Mouse (Mus musculus) ovary, postnatal 10 days (tissue): ENCODE measurements at regions not wholly inside any gene's neighbourhood (a gene's known extent, or its start where the extent isn't known, plus 50 kb on each side); places are given as distances from the start of the nearest gene placed in this dataset.
"Not testable (repeated sequence)": the region's sequence is repeated elsewhere in the genome, so short reads cannot be mapped to it uniquely, and the experiment has no call there.

ENCODE experiments used
- DNase-seq: peaks from one replicate; pipeline ENCODE4 v3.0.0; 2022; ENCODE audit warnings: low spot score

- DNase-seq = no peak
Observed at GRCm38 (mm10) chrX:162359767-162360545, 200.4 kb upstream of the Nhs start.

- DNase-seq = no peak
Observed at GRCm38 (mm10) chrX:162348341-162348740, 188.8 kb upstream of the Nhs start.

- DNase-seq = no peak
Observed at GRCm38 (mm10) chrX:162347886-162348285, 188.4 kb upstream of the Nhs start.

- DNase-seq = no peak
Observed at GRCm38 (mm10) chrX:162345497-162346143, 186.1 kb upstream of the Nhs start.

- no peak for DNase-seq
Observed at GRCm38 (mm10) chrX:162332121-162332520, 172.6 kb upstream of the Nhs start.

- no peak for DNase-seq
Observed at GRCm38 (mm10) chrX:162307646-162308045, 148.1 kb upstream of the Nhs start.

- DNase-seq = no peak
Observed at GRCm38 (mm10) chrX:162304145-162304544, 144.6 kb upstream of the Nhs start.

GRCm38 (mm10) chrX:162302788-162303187, 143.3 kb upstream of the Nhs start:
- no peak for DNase-seq

GRCm38 (mm10) chrX:162291234-162291633, 131.7 kb upstream of the Nhs start:
- DNase-seq = no peak

- not testable (repeated sequence) for DNase-seq
Observed at GRCm38 (mm10) chrX:162286155-162286554, 126.6 kb upstream of the Nhs start.

- no peak for DNase-seq
Observed at GRCm38 (mm10) chrX:162284252-162284651, 124.7 kb upstream of the Nhs start.

- DNase-seq = no peak
Observed at GRCm38 (mm10) chrX:162282690-162283089, 123.2 kb upstream of the Nhs start.

GRCm38 (mm10) chrX:162278834-162279708, 119.5 kb upstream of the Nhs start:
- peak; percentile 11 for DNase-seq

GRCm38 (mm10) chrX:162274581-162274980, 115.1 kb upstream of the Nhs start:
- no peak for DNase-seq

GRCm38 (mm10) chrX:162271189-162271588, 111.7 kb upstream of the Nhs start:
- no peak for DNase-seq

GRCm38 (mm10) chrX:162268918-162269317, 109.4 kb upstream of the Nhs start:
- DNase-seq = no peak

- DNase-seq = no peak
Observed at GRCm38 (mm10) chrX:162268112-162268511, 108.6 kb upstream of the Nhs start.

GRCm38 (mm10) chrX:162267679-162268078, 108.1 kb upstream of the Nhs start:
- DNase-seq = no peak

- DNase-seq = no peak
Observed at GRCm38 (mm10) chrX:162266769-162267168, 107.2 kb upstream of the Nhs start.

- DNase-seq = no peak
Observed at GRCm38 (mm10) chrX:162257398-162257797, 97.9 kb upstream of the Nhs start.

GRCm38 (mm10) chrX:162255873-162256272, 96.3 kb upstream of the Nhs start:
- DNase-seq = no peak

GRCm38 (mm10) chrX:162241291-162241690, 81.8 kb upstream of the Nhs start:
- DNase-seq = no peak

GRCm38 (mm10) chrX:162235552-162235951, 76.0 kb upstream of the Nhs start:
- no peak for DNase-seq
